In genomic region chr7:100010711-100011110, GRCm38 (mm10) we compare ENCODE assay signal across 21 mouse cellular contexts. TPM values are rescaled to one million over a fixed set of nuclear protein-coding genes. Genes with fewer than 3 reads are reported as not detected.
DNase-seq lines count a peak whose midpoint lies in the region; ATAC-seq and TF ChIP-seq lines count a peak whose summit lies in the region.
"Had no signal": no experiment of that assay in that cellular context is flagged by ENCODE, and none has a peak within 500 bp of the region (broad histone marks: within the 10 kb centered on the region; RNA-seq: fewer than 3 reads in every experiment).

No protein-coding gene starts in this region.

- TF ChIP-seq POLR2A in liver, adult 2 months (IDR thresholded peaks at IDR 0.05; ENCODE audit: extremely low read depth, insufficient read depth, low read length), result no peak

- H3K9me3 ChIP-seq in heart, embryonic 12.5 days (replicated peaks), result no peaks in the 10 kb centered on the region
- H3K9me3 ChIP-seq in liver, embryonic 11.5 days (ENCODE audit: control insufficient read depth, low read length), result no peaks in the 10 kb centered on the region
- H3K9me3 ChIP-seq: hindbrain, embryonic 15.5 days; megakaryocyte, embryonic 14.5 days; midbrain, embryonic 15.5 days had no signal

- H3K27me3 ChIP-seq in heart, embryonic 12.5 days (replicated peaks), result peaks cover 48% of the 10 kb centered on the region
- H3K27me3 ChIP-seq in liver, adult 2 months (ENCODE audit: control insufficient read depth, insufficient read depth, low read length), result peaks cover 7% of the 10 kb centered on the region
- peaks cover 38% of the 10 kb centered on the region for H3K27me3 ChIP-seq in liver, embryonic 11.5 days (replicated peaks; ENCODE audit: control insufficient read depth, insufficient read depth, low read length)

- H3K4me1 ChIP-seq in heart, embryonic 12.5 days (replicated peaks), result peaks cover 10% of the 10 kb centered on the region
- peaks cover 23% of the 10 kb centered on the region for H3K4me1 ChIP-seq in liver, adult 2 months (ENCODE audit: control insufficient read depth, insufficient read depth, low read length)
- H3K4me1 ChIP-seq in liver, embryonic 11.5 days (replicated peaks; ENCODE audit: control insufficient read depth, insufficient read depth, low read length), result no peaks in the 10 kb centered on the region

- DNase-seq in adrenal gland, adult (ENCODE audit: inconsistent age in 2 of 2, low spot score in 1 of 2), result peak; percentile 41 to 62
- DNase-seq in adrenal gland, adult 2 months, result no peak
- DNase-seq in heart, adult 18-20 months, result peak; percentile 9 to 18
- DNase-seq in liver, adult 2 months (ENCODE audit: extremely low read depth, low read depth, low spot score), result peak; percentile 96
- no peak for DNase-seq in liver, embryonic 11.5 days (ENCODE audit: low spot score)
- DNase-seq in kidney, postnatal 25 days, result peak; percentile 66 to 89
- no peak for DNase-seq in cerebellum, postnatal 25 days
- DNase-seq: cerebellum, adult 2 months; heart, postnatal 10 days; left cerebral cortex, postnatal 4 days; lung, postnatal 14 days; thymus, adult 18-20 months had no signal

- no peak overlapping the region for H3K9ac ChIP-seq in heart, embryonic 12.5 days
- no peak overlapping the region for H3K9ac ChIP-seq in liver, adult 2 months (ENCODE audit: low read depth, low read length)
- no peak overlapping the region for H3K9ac ChIP-seq in liver, embryonic 11.5 days (ENCODE audit: low read depth, low read length)
- H3K9ac ChIP-seq: hindbrain, embryonic 15.5 days; liver, embryonic 14.5 days; midbrain, embryonic 15.5 days had no signal

- H3K79me2 ChIP-seq in liver, adult 2 months (ENCODE audit: control insufficient read depth, insufficient read depth, low read length), result no peaks in the 10 kb centered on the region

- no peak for TF ChIP-seq CTCF in liver, adult 2 months (IDR thresholded peaks at IDR 0.05; ENCODE audit: low read depth, low read length)

- 62% methylated on average over 5 of the region's 5 CpGs for WGBS in heart, embryonic 12.5 days
- whole genome bisulfite sequencing in liver, adult 2 months, result 16% methylated on average over 5 of the region's 5 CpGs
- 47% methylated on average over 5 of the region's 5 CpGs for WGBS in liver, embryonic 11.5 days

- no peaks in the 10 kb centered on the region for H3K36me3 ChIP-seq in heart, embryonic 12.5 days
- no peaks in the 10 kb centered on the region for H3K36me3 ChIP-seq in liver, adult 2 months (ENCODE audit: control insufficient read depth, insufficient read depth, low read length)
- H3K36me3 ChIP-seq in liver, embryonic 11.5 days (ENCODE audit: control insufficient read depth, insufficient read depth, low read length), result no peaks in the 10 kb centered on the region
- H3K36me3 ChIP-seq: hindbrain, embryonic 15.5 days; midbrain, embryonic 15.5 days had no signal

- no peak overlapping the region for H3K4me2 ChIP-seq in heart, embryonic 12.5 days
- H3K4me2 ChIP-seq in liver, embryonic 11.5 days, result no peak overlapping the region
- H3K4me2 ChIP-seq: hindbrain, embryonic 15.5 days; midbrain, embryonic 15.5 days had no signal

- ATAC-seq in heart, embryonic 12.5 days (ENCODE audit: insufficient number of reproducible peaks, low FRiP score), result no peak
- ATAC-seq in liver, embryonic 11.5 days (replicated peaks; ENCODE audit: low FRiP score), result no peak
- ATAC-seq: forebrain, embryonic 14.5 days; midbrain, embryonic 15.5 days had no signal

- no peak overlapping the region for H3K27ac ChIP-seq in heart, embryonic 12.5 days (ENCODE audit: poor library complexity, severe bottlenecking)
- H3K27ac ChIP-seq in liver, adult 2 months (replicated peaks; ENCODE audit: insufficient read depth, low read depth, low read length), result peak overlapping the region; percentile 70
- no peak overlapping the region for H3K27ac ChIP-seq in liver, embryonic 11.5 days (ENCODE audit: low read depth, low read length)
- H3K27ac ChIP-seq: hindbrain, embryonic 15.5 days; liver, embryonic 14.5 days; midbrain, embryonic 15.5 days had no signal

- H3K4me3 ChIP-seq in heart, embryonic 12.5 days, result no peak overlapping the region
- no peak overlapping the region for H3K4me3 ChIP-seq in liver, adult 2 months (ENCODE audit: insufficient read depth, low read depth, low read length)
- no peak overlapping the region for H3K4me3 ChIP-seq in liver, embryonic 11.5 days (ENCODE audit: low read depth, low read length)
- H3K4me3 ChIP-seq: hindbrain, embryonic 15.5 days; megakaryocyte, embryonic 14.5 days; midbrain, embryonic 15.5 days had no signal

RNA-seq across cellular contexts. Expression of gene Chrdl2, which starts 4.7 kb away (rescaled TPM):
- not detected for total RNA-seq in adrenal gland, adult 2 months (2021)
- 0.33 TPM in 1 of 2 replicates, not detected in the other for polyA plus RNA-seq in adrenal gland, adult 2 months (2012; rRNA removed)
- not detected for total RNA-seq in heart, adult 18-20 months (2021)
- 0.11 and 0.21 TPM in 2 replicates for polyA plus RNA-seq in heart, embryonic 12.5 days (2016; fragmentation: Nextera tagmentation; extraction: Ambion mirVana)
- not detected in 2 replicates for total RNA-seq in liver, adult 2 months (2014; rRNA removed)
- polyA plus RNA-seq in liver, adult 2 months (2012; rRNA removed), result 0.05 TPM in 1 of 2 replicates, not detected in the other
- polyA plus RNA-seq in liver, embryonic 11.5 days (2014; fragmentation: Nextera tagmentation; extraction: Ambion mirVana), result 0.19 and 0.39 TPM in 2 replicates
- total RNA-seq: adrenal gland, adult 18-20 months; heart, postnatal 10 days; left cerebral cortex, postnatal 4 days; MEL; neutrophil, adult 5-6 weeks had no signal
- polyA plus RNA-seq: forebrain, embryonic 14.5 days; midbrain, embryonic 15.5 days had no signal

RNA-seq across cellular contexts. Expression of gene Rnf169, which starts 30.5 kb away (rescaled TPM):
- total RNA-seq in adrenal gland, adult 2 months (2021), result 10 to 100 TPM; 13.0 to 13.8 TPM
- 3.7 and 5.0 TPM in 2 replicates for polyA plus RNA-seq in adrenal gland, adult 2 months (2012; rRNA removed)
- total RNA-seq in heart, adult 18-20 months (2021), result 10 to 100 TPM; 10.6 to 11.3 TPM
- polyA plus RNA-seq in heart, embryonic 12.5 days (2016; fragmentation: Nextera tagmentation; extraction: Ambion mirVana), result 4.3 and 4.5 TPM in 2 replicates
- total RNA-seq in liver, adult 2 months (2014; rRNA removed), result 27.6 and 31.5 TPM in 2 replicates
- polyA plus RNA-seq in liver, adult 2 months (2012; rRNA removed), result 5.6 and 6.5 TPM in 2 replicates
- 3.7 and 4.3 TPM in 2 replicates for polyA plus RNA-seq in liver, embryonic 11.5 days (2014; fragmentation: Nextera tagmentation; extraction: Ambion mirVana)

Comparison
In these comparisons a context has a peak if more than half of its experiments do, and no peak if none do; other contexts are left out.
1. DNase-seq: peak in adrenal gland, adult (2 of 2), heart, adult 18-20 months (2 of 2), liver, adult 2 months (single experiment) and kidney, postnatal 25 days (2 of 2); none in adrenal gland, adult 2 months (single experiment), liver, embryonic 11.5 days (single experiment) and cerebellum, postnatal 25 days (0 of 2).